Mouse (Mus musculus) lung, adult 2 months (tissue): ENCODE measurements at regions not wholly inside any gene's neighbourhood (a gene's known extent, or its start where the extent isn't known, plus 50 kb on each side); places are given as distances from the start of the nearest gene placed in this dataset.

ENCODE experiments used
- CTCF ChIP-seq: fragments of 200-500 bp; IDR thresholded peaks from 2 replicates; pipeline ENCODE4 v1.5.1; 2011; ENCODE audit warnings: mild to moderate bottlenecking, low read length, control low read depth; ENCODE audit not compliant: insufficient read depth
- POLR2A ChIP-seq: fragments of 200-500 bp; IDR thresholded peaks from 2 replicates; pipeline ENCODE4 v1.6.1; 2011; ENCODE audit warnings: low read depth, mild to moderate bottlenecking, control low read depth, low read length, borderline replicate concordance; ENCODE audit errors: extremely low read depth

DNA sequence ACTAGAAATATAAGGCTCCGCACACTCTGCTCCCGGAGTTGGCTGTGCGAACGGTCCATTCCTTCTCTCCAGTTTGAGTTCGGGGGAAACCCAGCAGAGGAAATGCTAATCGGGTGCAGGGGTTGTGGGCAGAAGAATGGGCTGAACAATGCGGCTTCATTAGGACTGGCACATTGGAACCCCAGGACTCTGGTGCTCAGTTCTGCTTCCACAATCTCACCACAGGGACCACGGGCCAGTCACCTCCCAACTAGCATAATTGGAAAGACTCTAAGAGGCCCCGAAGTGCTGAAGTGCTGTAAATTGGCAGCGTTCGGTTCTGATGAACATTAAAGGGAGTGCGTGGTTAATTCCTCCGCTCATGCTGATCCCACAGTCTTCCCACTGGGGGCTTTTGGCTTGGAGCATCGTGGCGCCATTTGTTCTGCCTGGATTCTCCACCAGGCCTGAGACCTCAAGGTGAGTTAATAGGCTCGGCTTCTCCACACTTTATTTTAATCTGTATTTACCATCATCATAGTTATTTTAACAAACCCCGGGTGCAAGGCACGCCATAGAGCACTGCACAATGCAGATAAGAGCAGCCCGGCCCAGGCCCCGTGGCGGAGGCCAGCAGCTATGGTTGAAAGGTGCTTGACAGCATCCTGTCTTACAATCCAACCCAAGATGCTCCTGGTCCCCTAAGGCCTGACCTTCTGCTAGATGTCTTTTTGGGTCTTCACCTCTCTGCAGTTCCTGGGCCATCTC, 258.7 kb upstream of the Pard3b start:
- TF ChIP-seq CTCF (no peak), POLR2A (no peak)
